Mouse (Mus musculus) heart, postnatal 25 days (tissue): ENCODE data around the gene Erg. TPM values are rescaled to one million over a fixed set of nuclear protein-coding genes. Genes with fewer than 3 reads are reported as not detected.

Experiments used
- DNase-seq: peaks from one replicate; pipeline ENCODE4 v3.0.0; 2022; ENCODE audit warnings: low spot score
- intact Hi-C: fragments of 180-260 bp; cut with DNase I; formaldehyde crosslinking; loops from one replicate; pipeline ENCODE4 v1.15.1; 2025
- total RNA-seq, 2 experiments: library from RNA; stranded (reverse); gene quantifications; 2 replicates each; pipeline ENCODE4 v1.2.3; 2021

Erg gene
- total RNA-seq, 2 experiments from 2014 or later = 29.8 to 33.0 TPM

DNA sequence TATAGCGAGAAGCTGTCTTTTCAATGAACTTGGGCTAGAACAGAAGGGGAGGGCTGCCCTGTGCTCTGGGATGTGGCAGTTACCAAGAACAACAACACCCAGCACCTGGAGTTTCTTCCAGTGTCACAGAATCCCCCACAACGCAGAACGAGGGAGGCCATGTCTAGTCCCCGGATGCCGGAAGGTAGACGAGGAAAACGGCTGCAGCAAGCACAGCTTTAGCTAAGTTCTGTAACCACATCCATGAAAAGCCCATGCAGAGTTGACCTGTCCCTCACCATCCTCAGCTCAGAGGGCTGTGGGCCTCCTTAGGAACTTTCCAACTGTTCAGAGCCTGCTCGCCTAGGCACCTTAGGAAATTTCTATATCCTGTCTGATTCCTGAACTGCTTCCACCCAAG lies 130.5 kb downstream of the Erg start:
- DNase-seq = no peak
- intact Hi-C loops = no loop called here

DNA sequence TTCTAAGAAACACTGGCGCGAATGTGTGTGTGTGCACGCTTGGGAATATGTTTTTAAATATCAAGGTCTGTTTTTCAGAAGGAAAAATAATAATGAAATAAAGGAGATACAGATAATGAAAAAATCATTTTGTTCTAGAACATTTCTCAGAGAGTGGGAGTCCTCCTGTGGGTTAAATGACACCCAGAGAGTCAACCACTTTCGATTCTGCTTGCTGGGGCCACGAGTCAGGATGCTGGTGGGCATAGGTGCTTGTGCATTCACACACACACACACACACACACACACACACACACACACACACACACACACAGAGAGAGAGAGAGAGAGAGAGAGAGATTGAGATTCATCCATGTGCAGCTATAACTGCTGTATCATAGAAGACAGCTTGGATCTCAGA lies 130.9 kb downstream of the Erg start:
- DNase-seq = no peak
- intact Hi-C loops = no loop called here

DNA sequence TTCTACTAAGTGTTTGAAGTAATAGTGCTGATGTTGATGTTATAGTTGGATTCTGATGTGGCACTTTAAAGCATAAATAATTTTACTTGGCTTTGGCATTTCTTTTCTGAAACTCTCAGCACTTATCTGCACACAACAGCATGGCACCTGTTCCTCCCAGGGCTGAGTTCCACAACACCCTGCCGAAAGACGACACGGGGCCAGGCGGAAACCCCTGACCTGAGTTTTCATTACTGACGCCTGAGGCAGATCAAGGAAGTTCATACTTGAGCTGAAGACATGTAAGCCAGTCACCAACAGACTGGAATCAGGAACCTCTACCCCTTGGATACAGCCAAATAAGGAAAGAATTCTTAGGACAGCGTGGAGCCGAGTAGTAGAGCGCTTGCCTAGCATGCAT lies 134.0 kb downstream of the Erg start:
- no peak for DNase-seq
- intact Hi-C loops = loop anchor here (5.0 kb wide), 1 partner anchor 100 kb away; no protein-coding TSS in a partner anchor

DNA sequence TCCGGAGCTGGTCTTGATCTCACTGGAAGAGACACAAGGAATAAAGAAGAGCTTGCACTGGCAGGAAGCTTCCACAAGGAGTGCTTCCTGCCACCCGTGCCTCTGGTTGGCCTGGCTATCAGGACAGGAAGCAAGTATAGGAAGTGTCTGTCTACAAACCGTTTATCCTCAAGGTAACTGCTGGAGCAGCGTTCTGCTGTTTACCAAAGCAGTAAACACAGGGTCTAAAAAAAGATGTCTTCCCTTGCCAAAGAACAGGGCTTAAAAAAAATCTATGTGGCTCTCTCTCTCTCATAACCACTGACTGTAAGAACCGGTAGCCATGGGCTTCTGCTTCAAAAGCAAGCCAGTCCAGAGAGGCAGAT lies 137.1 kb downstream of the Erg start:
- DNase-seq = no peak
- intact Hi-C loops = no loop called here

DNA sequence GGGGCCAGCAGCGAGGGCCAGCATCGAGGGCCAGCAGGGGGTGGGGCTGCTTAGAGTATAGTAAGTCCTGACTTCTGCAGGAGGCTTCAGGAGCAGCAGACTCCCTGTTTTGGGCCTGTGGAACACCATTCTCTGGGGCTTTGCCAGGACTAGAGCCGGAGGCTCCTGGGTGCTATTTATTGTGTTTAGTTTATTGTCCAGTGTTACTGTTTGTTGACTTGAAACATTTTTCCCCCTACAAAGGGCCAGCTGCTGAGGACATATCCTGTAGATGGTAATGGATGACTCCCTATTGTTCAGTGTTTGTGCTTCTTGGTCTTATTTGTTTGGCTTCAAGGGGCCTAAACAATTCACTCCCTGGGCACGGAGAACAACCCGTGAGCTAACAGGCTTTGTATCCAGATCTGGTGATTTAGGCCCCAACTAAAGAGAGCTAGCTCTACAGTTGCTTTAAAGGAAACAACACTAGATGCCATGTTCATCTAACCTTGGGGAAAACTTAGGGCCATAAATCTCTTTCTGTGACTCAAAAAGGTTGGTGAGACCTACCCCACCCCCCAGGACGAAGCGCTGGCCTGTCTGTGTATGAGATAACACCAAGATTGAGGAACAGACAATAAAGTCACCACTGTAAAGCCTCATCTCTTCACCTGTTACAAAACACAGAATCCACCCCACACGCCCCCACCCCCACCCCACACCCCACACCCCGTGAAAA lies 137.6 kb downstream of the Erg start:
- DNase-seq = no peak
- intact Hi-C loops = no loop called here

DNA sequence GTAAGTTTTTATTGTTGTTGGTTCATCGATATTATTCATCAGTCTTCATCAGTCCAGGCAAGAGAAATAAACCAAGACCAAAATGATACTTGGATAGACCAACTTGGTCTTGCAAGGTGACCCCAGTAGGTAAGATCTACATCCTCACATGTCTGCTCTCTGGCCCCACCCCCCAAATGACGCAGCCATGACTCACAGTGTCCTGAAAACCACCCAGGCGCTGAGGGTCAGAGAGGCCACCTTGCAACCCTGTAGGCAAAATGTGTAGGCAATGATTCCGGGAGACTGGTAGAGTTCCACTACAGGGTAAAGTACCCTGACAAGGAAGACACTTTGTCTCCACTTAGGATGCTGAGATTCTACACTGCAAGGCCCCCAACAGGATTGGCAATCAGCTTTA lies 138.5 kb downstream of the Erg start:
- intact Hi-C loops = no loop called here
- DNase-seq = no peak

DNA sequence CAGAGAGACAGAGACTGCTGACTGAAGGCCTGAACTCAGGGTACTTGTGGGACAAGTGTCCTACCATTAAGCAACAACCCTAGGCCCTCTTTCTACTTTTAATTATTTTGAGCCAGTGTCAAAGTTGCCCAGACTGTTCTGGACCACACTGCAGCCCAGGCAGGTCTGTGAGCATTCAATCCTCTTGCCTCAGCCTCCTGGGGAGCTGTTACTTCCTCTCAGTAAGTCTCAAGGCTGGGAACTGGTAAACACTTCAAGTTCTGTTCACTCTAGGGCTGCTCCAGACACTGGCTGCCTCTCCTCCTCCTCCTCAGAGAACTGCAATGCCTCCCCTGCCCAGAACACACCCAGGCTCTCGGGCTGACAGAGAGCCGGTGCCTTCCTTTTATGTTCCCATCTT lies 140.0 kb downstream of the Erg start:
- intact Hi-C loops = no loop called here
- DNase-seq = no peak

DNA sequence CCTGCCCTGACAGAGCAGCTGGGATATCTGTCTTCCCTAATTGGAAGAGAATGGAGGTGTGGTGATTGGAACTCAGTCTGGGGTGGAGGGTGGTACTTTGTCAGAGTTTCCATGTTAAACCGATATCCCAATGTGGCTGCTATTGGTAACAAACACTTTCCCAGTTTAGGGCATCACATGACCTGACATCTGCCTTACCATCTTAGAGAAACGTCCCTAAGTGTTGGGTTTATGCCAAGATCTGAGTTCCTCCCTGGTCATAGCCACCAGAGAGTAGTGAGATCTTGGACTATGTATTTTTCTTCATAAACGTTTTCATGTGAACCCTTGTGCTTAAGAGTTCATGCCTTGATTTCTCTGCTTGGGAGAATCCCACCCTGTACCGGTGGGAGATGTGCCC lies 144.4 kb downstream of the Erg start:
- intact Hi-C loops = no loop called here
- DNase-seq = no peak

DNA sequence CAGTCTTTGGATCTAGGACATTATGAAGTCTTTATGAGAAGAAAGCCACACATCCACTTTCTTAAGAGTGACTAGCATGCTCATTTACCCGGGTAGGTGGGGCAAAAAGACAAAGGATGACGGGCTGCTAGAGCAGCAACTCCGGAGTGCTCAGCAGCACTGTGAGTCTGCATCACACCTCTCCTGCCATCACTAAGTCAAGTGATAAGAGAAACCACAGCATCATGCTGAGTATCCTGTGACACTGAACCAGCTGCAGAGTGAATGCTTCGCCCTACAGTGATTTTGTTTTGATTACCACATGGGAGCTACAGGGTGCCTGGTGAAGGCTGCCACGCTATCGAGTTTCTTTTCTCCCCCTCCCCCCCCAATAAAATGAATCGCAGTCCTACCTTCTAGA lies 145.2 kb downstream of the Erg start:
- DNase-seq = no peak
- intact Hi-C loops = no loop called here

DNA sequence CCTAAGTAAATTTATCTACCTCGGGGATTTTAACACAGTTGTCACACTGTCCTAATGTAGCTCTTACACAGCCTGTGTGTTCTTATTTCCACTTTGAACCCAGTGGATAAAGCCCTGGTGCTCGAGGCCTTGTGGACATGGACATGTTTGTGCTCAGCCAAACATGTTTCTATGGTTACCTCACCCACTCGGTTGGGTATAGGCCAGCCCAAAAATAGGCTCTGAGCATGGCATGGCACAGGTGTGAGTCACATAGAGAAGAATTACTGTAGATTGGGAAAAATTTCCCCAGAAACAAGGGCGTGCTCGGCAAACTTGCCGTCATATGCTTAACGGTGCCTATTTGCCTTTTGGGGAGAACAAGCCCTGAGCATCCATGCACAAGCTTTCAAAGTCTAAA lies 146.1 kb downstream of the Erg start:
- intact Hi-C loops = no loop called here
- DNase-seq = no peak

DNA sequence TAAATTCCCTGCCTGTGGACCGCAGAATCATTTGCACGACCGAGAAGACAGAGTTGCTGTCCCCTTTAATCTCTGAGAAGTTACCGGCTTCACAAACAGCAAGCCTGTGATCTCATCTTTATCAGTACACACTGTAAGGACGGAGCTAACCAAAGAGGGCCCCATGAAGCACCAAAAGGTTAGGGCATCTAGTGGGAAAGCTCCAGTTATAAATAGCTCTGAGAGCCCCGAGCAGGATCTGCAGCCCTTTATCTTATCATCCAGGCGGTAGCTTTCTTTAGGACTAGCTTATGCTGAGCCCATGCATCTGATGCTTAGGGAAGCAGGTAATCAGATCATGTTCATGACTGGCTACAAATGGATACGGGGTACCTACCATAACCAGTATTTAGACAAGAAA lies 146.6 kb downstream of the Erg start:
- no peak for DNase-seq
- intact Hi-C loops = loop anchor here (1.0 kb wide), 1 partner anchor 19 kb away; no protein-coding TSS in a partner anchor

DNA sequence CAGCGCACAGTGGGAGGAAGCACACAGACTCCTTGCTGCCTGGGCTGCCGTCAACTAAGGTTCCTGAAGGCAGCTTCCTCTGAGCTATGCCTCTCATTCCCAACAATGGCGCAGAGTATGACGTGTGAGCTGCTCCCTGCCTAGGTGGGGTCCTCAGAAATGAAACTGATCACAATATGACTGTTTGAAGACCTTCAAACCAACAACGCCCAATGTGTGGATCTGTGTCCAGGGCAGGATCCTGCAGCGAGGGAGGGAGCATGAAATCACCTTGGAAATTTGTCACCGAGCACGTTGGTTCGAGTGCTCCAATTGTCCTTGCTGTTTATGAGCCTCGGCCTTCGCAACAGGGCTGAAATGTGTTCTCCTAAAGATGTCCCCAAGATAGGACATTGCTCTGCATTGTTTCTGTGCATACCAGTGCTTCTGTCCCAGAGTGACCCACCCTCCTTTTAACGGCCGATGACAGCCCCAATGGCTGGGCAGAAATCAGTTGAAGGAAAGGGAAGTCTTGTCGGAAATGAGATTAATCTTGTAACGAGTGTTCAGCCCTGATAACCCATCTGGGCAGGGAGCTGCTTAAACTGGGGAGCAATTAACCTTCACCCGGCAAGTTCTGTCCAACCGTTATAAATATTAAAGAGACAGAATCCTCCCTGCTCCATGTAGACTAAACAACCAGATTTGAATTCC lies 147.4 kb downstream of the Erg start:
- intact Hi-C loops = loop anchor here (1.0 kb wide), 1 partner anchor 19 kb away; no protein-coding TSS in a partner anchor
- peak; percentile 69 for DNase-seq

DNA sequence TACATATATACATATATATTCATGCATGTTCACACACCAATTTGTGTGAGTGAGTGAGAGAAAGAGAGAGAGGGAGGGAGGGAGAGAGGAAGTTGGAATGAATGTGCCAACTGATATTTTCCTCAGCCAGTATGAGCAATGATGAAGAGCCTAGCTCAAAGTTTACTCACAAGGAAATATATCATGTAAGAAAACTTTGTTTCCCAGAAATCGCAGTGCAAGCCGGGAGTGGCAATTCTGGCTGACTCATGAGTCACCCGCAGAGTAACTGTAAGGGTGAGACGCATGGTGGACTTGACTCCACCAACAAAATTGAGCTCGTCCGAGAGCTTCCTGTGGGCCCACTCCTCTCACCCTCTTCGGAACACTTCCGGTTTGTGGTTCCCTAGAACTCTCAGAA lies 149.8 kb downstream of the Erg start:
- no peak for DNase-seq
- intact Hi-C loops = no loop called here

DNA sequence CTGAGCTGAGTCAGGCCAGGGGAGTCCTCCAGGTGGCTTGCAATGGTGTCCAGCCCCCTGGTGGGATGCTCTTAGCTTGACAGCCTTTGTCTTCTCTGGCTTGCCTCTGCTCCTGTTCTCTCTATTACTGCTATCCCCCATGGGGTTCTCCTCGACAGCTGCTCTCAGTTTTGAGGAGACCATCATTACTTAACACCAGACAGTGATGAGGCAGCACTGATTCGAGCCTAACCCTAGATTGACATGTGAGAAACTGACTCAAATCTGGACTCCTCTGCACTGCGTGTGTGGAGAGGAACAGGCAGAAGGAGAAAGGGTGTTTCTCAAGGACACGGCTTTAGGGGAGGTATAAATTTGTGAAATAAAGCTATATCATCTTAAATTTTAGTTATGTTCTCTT lies 150.3 kb downstream of the Erg start:
- no peak for DNase-seq
- intact Hi-C loops = no loop called here

DNA sequence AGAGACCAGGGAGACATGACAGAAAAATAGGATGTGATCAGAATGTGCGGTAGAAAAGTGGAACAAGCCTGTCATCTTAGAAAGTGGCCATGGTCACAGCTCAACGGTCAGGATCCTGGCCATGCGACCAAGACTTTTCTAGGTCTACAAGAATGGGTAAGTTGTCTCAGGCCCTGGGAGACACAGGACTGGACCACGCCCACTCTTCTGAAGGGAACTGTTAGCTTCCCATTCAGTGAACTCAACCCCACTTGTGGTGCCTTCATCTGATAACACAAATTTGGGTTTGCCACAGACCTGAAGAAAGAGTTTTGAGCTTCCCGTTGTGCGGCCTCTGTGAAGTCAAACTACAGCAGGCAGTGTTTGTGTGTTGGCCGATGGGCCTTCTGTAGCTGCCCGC lies 152.0 kb downstream of the Erg start:
- intact Hi-C loops = loop anchor here (5.0 kb wide), 1 partner anchor 82 kb away; no protein-coding TSS in a partner anchor
- no peak for DNase-seq

DNA sequence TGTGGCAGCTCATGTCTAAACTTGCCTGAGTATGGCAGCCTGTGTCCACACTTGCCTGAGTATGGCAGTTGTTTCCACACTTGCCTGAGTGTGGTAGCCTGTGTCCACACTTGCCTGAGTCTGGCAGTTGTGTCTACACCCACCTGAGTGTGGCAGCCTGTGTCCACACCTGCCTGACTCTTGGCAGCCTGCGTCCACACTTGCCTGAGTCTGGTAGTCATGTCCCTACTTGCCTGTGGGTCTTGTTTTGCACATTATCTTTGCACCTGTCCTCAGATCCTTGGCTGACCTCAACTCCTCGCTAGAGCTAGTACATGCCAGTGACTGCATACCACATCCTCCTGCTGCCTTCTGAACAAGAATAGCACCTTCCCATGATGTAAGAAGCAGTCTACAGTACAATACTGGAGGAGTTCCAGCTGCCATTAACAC lies 153.8 kb downstream of the Erg start:
- DNase-seq = peak; percentile 20

DNA sequence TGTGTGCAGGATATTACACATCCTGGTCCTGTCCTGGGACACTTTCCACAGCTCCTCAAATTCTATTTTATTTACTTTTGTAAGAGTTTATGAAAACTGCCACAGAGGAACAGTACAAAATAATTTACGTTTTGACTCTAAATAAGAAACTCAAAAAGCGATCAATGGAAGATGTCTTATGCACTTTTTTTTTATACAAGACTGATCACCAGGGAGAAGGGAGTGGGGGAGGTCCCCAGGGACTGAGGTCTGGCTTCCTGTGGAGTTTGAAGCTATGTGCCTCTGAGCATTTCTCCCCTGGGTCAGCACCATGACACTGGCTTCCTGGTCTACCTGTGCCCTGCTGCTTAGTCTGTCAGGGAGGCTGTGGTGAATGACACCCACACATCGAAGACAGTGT lies 156.5 kb downstream of the Erg start:
- intact Hi-C loops = loop anchor here (5.0 kb wide), 1 partner anchor 78 kb away; no protein-coding TSS in a partner anchor
- no peak for DNase-seq

More for the DNA sequence above, 153.8 kb downstream of the Erg start:
- intact Hi-C loops = loop anchor here (2.0 to 5.0 kb wide), 2 partner anchors 30 to 80 kb away; no protein-coding TSS in a partner anchor

DNA sequence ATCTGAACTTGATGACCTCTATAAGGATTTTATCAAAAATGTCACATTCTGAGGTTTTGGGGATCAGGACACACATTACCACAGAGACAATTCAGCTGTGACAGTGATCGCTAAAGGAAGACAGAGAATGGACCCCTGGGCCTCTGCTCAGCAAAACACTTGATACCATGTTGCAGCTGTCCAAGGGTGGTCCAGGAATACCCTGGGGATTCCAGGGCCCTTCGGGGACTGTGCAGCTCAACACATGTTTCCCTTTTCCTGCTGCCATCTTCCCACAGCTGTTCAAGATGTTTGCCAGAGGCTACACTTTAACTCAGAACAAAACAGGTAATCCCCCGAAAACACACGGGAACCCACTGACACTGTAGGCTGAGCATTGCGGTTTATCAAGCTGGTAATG lies 158.2 kb downstream of the Erg start:
- intact Hi-C loops = no loop called here

DNA sequence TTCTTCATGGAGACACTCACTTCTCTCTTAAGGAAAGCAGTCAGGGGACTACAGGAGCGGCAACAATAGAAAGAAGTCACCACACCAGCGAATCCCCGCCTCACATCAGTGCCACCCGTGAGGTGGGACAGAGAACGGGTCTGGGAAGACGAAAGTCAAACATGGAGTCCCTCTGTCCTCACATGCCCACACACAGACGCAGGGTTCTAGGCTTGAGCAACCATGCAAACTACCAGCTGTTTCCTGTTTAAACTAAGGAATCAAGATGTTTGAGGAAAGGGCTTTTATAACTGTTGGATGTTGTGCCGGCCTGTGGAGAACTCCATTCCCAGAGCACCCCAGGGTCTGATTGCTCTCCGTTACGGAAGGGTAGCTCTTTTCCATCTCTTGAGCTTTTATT lies 158.9 kb downstream of the Erg start:
- DNase-seq = no peak
- intact Hi-C loops = no loop called here

More for the DNA sequence above, 158.2 kb downstream of the Erg start:
- no peak for DNase-seq

DNA sequence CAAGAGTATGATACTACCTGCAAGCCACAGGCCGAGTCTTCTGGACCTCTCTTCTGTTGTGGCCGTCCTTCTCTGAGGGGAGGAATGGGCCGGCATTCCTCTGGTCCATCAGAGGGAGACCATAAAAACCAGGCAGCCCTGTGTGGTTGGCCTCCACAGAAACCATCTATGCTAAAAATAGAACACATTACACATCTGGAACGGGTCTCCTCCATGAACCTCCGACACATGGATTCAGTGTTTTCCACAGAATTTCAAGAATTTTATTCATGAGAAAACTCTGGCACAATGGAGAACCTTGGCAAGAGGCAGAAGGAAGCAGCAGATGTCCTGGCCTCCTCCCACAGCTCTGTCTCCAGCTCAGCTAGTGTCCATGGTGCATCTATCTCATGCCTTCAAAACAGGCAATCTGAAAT lies 163.7 kb downstream of the Erg start:
- no peak for DNase-seq
- intact Hi-C loops = no loop called here

DNA sequence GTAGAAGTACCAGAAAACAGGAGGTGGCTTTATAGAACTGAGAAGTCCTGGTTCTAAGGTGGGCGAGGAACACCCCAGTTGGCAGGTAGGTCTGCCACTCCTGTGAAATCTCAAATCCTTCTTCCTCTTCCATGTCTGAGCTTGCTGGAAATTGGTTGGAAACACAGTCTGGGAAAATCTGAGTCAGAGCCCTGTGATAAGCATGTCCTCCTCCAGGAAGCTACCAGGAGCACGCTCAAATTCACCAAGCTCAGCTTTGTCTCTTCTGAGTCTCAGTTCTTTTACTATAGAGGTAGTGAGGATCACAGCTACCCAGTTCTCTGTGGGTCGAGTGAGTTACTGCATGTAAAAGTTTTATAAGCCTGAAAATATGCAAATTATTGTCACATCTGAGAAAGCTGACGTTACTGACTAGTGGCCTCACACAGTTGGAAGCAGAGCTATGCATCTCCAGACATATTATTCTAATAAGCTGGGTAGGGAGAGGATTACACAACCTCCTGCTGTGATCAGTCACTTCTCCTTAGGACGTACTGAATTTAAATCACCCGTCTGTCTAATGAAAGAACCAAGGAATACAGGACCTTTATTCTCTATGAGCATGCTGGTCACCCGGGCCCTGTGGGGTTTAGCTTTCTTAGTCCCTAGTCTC lies 165.0 kb downstream of the Erg start:
- DNase-seq = no peak
- intact Hi-C loops = no loop called here
